Mouse (Mus musculus) spleen, postnatal 14 days (tissue): ENCODE results near the gene Slc34a1.
"Not testable (repeated sequence)": the region's sequence is repeated elsewhere in the genome, so short reads cannot be mapped to it uniquely, and the experiment has no call there.

Source experiments
- DNase-seq, 2 experiments: peaks; one replicate each; pipeline ENCODE4 v3.0.0; 2021 to 2022; ENCODE audit warnings: low spot score in 2 of 2

The Slc34a1 gene

GRCm38 (mm10) chr13:55404853-55405782 lies 7.1 kb downstream of the Slc34a1 start:
- peak; percentile 56 to 78 for DNase-seq

GRCm38 (mm10) chr13:55405783-55406390 lies 7.9 kb downstream of the Slc34a1 start:
- no peak for DNase-seq

GRCm38 (mm10) chr13:55407341-55407740 lies 9.4 kb downstream of the Slc34a1 start:
- no peak for DNase-seq

GRCm38 (mm10) chr13:55408546-55409120 lies 10.6 kb downstream of the Slc34a1 start:
- DNase-seq: no peak

- no peak for DNase-seq
Measured at GRCm38 (mm10) chr13:55411826-55412225, 13.8 kb downstream of the Slc34a1 start.

GRCm38 (mm10) chr13:55412643-55413307 lies 14.8 kb downstream of the Slc34a1 start:
- no peak for DNase-seq

GRCm38 (mm10) chr13:55413333-55413732 lies 15.3 kb downstream of the Slc34a1 start:
- no peak for DNase-seq

- DNase-seq: no peak
Measured at GRCm38 (mm10) chr13:55414743-55415380, 16.9 kb downstream of the Slc34a1 start, which contains the start of gene Pfn3. Pfn3 (minus strand) TSS chr13:55415232.

GRCm38 (mm10) chr13:55418004-55418403 lies 20.0 kb downstream of the Slc34a1 start:
- peak; percentile 80 to 91 for DNase-seq

- DNase-seq: no peak
Measured at GRCm38 (mm10) chr13:55419142-55419541, 21.2 kb downstream of the Slc34a1 start.

GRCm38 (mm10) chr13:55420018-55420932 lies 22.3 kb downstream of the Slc34a1 start:
- DNase-seq: no peak

GRCm38 (mm10) chr13:55420933-55421800 lies 23.2 kb downstream of the Slc34a1 start:
- peak; percentile 59 to 70 for DNase-seq

GRCm38 (mm10) chr13:55426613-55427012 lies 28.6 kb downstream of the Slc34a1 start, which contains the start of gene F12:
F12 (minus strand) TSS chr13:55426793.
- no peak for DNase-seq

GRCm38 (mm10) chr13:55429226-55429888 lies 31.4 kb downstream of the Slc34a1 start:
- peak in 1 of 2 experiments; percentile 53 for DNase-seq

GRCm38 (mm10) chr13:55430566-55430965 lies 32.6 kb downstream of the Slc34a1 start:
- no peak for DNase-seq

- no peak for DNase-seq
Measured at GRCm38 (mm10) chr13:55431889-55432685, 34.1 kb downstream of the Slc34a1 start.

GRCm38 (mm10) chr13:55437111-55437629 lies 39.2 kb downstream of the Slc34a1 start:
- DNase-seq: not testable (repeated sequence)
